Mouse (Mus musculus) E14TG2a.4 (cell line): ENCODE results near the gene Map3k13.

Experiments used
- CTCF ChIP-seq: conservative IDR thresholded peaks from 2 replicates; pipeline ENCODE4 v1.5.1; 2014; ENCODE audit warnings: low read length
- NANOG ChIP-seq: IDR thresholded peaks from 2 replicates; pipeline ENCODE4 v1.6.1; 2014; ENCODE audit warnings: borderline replicate concordance, low read length, mixed read lengths
- POU5F1 ChIP-seq: IDR thresholded peaks from 2 replicates; pipeline ENCODE4 v1.6.1; 2014; ENCODE audit warnings: low read length, borderline replicate concordance

DNA sequence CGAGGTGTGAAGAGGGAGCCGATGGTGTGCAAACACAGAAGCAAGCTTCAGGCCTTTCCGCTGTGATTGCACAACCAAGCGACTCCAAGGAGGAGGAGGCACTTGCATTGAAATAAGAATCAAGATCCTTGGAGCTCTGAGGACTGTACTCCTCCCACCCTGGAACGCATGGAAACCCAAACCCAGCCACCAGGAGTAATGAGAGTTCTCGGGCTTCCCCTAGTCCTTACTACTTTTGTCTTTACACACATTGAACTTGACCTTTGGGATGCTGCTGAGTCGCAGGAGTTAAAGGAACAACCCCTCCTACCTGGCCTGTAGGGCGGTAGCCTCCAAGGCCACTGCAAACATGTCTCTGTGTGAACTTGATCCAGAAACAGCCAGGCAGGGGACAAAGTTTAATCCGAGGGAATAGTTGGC is 31.5 kb downstream of the Map3k13 start:
- TF ChIP-seq CTCF: no peak
- no peak for TF ChIP-seq NANOG
- TF ChIP-seq POU5F1: no peak
